Mouse (Mus musculus) hindbrain, embryonic 14.5 days (tissue): Measurements from ENCODE around the gene Rnf150. TPM values are rescaled to one million over a fixed set of nuclear protein-coding genes. Genes with fewer than 3 reads are reported as not detected.

Experiments used
- ATAC-seq: fragments of 200-750 bp; cut with Nextera tagmentation; 2 replicates; pipeline ENCODE4 v1.8.0; 2017; ENCODE audit warnings: moderate number of reproducible peaks, mild to moderate bottlenecking, moderate TSS enrichment, moderate library complexity; ENCODE audit not compliant: low FRiP score
- DNase-seq: peaks from one replicate; pipeline ENCODE4 v3.0.0-alpha.2; 2015; ENCODE audit warnings: low spot score
- H3K27ac ChIP-seq: fragments of 300-500 bp; sonication (generic); 2 replicates; pipeline ENCODE4 v1.5.1; 2014; ENCODE audit warnings: mild to moderate bottlenecking, moderate library complexity
- H3K27me3 ChIP-seq: fragments of 300-500 bp; sonication (generic); 2 replicates; pipeline ENCODE4 v1.6.1; 2014; ENCODE audit warnings: mild to moderate bottlenecking, low read length, mixed read lengths; ENCODE audit not compliant: control insufficient read depth, insufficient read depth
- H3K36me3 ChIP-seq: fragments of 300-500 bp; sonication (generic); replicated peaks from 2 replicates; pipeline ENCODE4 v1.6.1; 2014; ENCODE audit not compliant: control insufficient read depth, insufficient read depth
- H3K4me1 ChIP-seq: fragments of 300-500 bp; sonication (generic); replicated peaks from 2 replicates; pipeline ENCODE4 v1.6.1; 2014; ENCODE audit warnings: antibody characterized with exemption, low read length, mixed read lengths; ENCODE audit not compliant: control insufficient read depth, insufficient read depth
- H3K4me2 ChIP-seq: fragments of 300-500 bp; sonication (generic); replicated peaks from 2 replicates; pipeline ENCODE4 v1.6.1; 2014; ENCODE audit warnings: mild to moderate bottlenecking, moderate library complexity
- H3K4me3 ChIP-seq: fragments of 300-500 bp; sonication (generic); replicated peaks from 2 replicates; pipeline ENCODE4 v1.5.1; 2014; ENCODE audit warnings: mild to moderate bottlenecking, low read length
- H3K9ac ChIP-seq: fragments of 300-500 bp; sonication (generic); 2 replicates; pipeline ENCODE4 v1.6.1; 2014
- H3K9me3 ChIP-seq: fragments of 300-500 bp; sonication (generic); 2 replicates; pipeline ENCODE4 v1.6.1; 2016; ENCODE audit warnings: low read length; ENCODE audit not compliant: control insufficient read depth
- WGBS: fragments of 180-500 bp; shearing (Covaris S2); extraction: QIAGEN DNeasy Blood & Tissue Kit; methylation state at CpG from one replicate; pipeline ENCODE4 v1.1.7; 2014; 5-methylcytosine and 5-hydroxymethylcytosine counted together
- polyA plus RNA-seq: library from polyadenylated mRNA; unstranded; fragments of >200 nt; fragmentation: Nextera tagmentation; extraction: Ambion mirVana; gene quantifications from 2 replicates; pipeline ENCODE4 v1.2.1, GENCODE M21; 2014

Rnf150 gene
- polyA plus RNA-seq, 1 experiment from 2014 or later, result 2.3 TPM

GRCm38 (mm10) chr8:83011286-83011685 lies 148.1 kb downstream of the Rnf150 start:
- H3K9ac ChIP-seq, result no peak overlapping the region
- no peak for ATAC-seq
- 64% methylated on average over 2 of the region's 2 CpGs for WGBS

GRCm38 (mm10) chr8:83011758-83012157 lies 148.6 kb downstream of the Rnf150 start:
- Histone ChIP-seq H3K27me3 (no peaks in the 10 kb centered on the region), H3K9me3 (no peaks in the 10 kb centered on the region), H3K4me2 (no peak overlapping the region), H3K27ac (no peak overlapping the region), H3K36me3 (peaks cover 8% of the 10 kb centered on the region), H3K4me1 (no peaks in the 10 kb centered on the region), H3K9ac (no peak overlapping the region), H3K4me3 (no peak overlapping the region)
- DNase-seq, result no peak
- no peak for ATAC-seq
- 49% methylated on average over 5 of the region's 5 CpGs for WGBS

More at GRCm38 (mm10) chr8:83011286-83011685, 148.1 kb downstream of the Rnf150 start:
- DNase-seq, result no peak
- H3K4me3 ChIP-seq, result no peak overlapping the region
- no peak overlapping the region for H3K4me2 ChIP-seq
- no peaks in the 10 kb centered on the region for H3K27me3 ChIP-seq
- peaks cover 12% of the 10 kb centered on the region for H3K36me3 ChIP-seq
- H3K9me3 ChIP-seq, result no peaks in the 10 kb centered on the region
- no peak overlapping the region for H3K27ac ChIP-seq
- H3K4me1 ChIP-seq, result no peaks in the 10 kb centered on the region

GRCm38 (mm10) chr8:83028211-83028610 lies 165.1 kb downstream of the Rnf150 start:
- H3K27ac ChIP-seq, result no peak overlapping the region
- H3K27me3 ChIP-seq, result no peaks in the 10 kb centered on the region
- H3K9me3 ChIP-seq, result no peaks in the 10 kb centered on the region
- no peak overlapping the region for H3K4me3 ChIP-seq
- no peak overlapping the region for H3K9ac ChIP-seq
- H3K36me3 ChIP-seq, result no peaks in the 10 kb centered on the region
- no peak for DNase-seq
- ATAC-seq, result no peak
- WGBS, result 73% methylated on average over 2 of the region's 2 CpGs
- H3K4me2 ChIP-seq, result no peak overlapping the region
- no peaks in the 10 kb centered on the region for H3K4me1 ChIP-seq

- Histone ChIP-seq H3K9ac (no peak overlapping the region), H3K4me1 (no peaks in the 10 kb centered on the region), H3K27ac (no peak overlapping the region), H3K4me3 (no peak overlapping the region), H3K9me3 (no peaks in the 10 kb centered on the region), H3K27me3 (no peaks in the 10 kb centered on the region), H3K4me2 (no peak overlapping the region), H3K36me3 (0 out of 2 replicates have a peak, but pooled peaks cover 11% of the 10 kb centered on the region)
- ATAC-seq (no peak), DNase-seq (no peak)
- WGBS, result 67% methylated on average over 7 of the region's 7 CpGs
Measured at GRCm38 (mm10) chr8:83032800-83033199, 169.6 kb downstream of the Rnf150 start.

- H3K4me3 ChIP-seq, result no peak overlapping the region
- no peak overlapping the region for H3K27ac ChIP-seq
- no peak overlapping the region for H3K4me2 ChIP-seq
- H3K36me3 ChIP-seq, result 0 out of 2 replicates have a peak, but pooled peaks cover 11% of the 10 kb centered on the region
- ATAC-seq (no peak), DNase-seq (no peak)
- no peaks in the 10 kb centered on the region for H3K4me1 ChIP-seq
- H3K9me3 ChIP-seq, result no peaks in the 10 kb centered on the region
- 96% methylated on average over 5 of the region's 5 CpGs for WGBS
- no peaks in the 10 kb centered on the region for H3K27me3 ChIP-seq
- H3K9ac ChIP-seq, result no peak overlapping the region
Measured at GRCm38 (mm10) chr8:83035141-83035540, 172.0 kb downstream of the Rnf150 start.

GRCm38 (mm10) chr8:83036521-83037166 lies 173.5 kb downstream of the Rnf150 start:
- ATAC-seq, result no peak
- 87% methylated on average over 3 of the region's 3 CpGs for WGBS
- no peaks in the 10 kb centered on the region for H3K4me1 ChIP-seq
- no peak overlapping the region for H3K4me3 ChIP-seq
- no peak overlapping the region for H3K9ac ChIP-seq
- DNase-seq, result no peak
- 0 out of 2 replicates have a peak, but pooled peaks cover 11% of the 10 kb centered on the region for H3K36me3 ChIP-seq
- H3K27ac ChIP-seq, result no peak overlapping the region
- H3K27me3 ChIP-seq, result no peaks in the 10 kb centered on the region
- H3K9me3 ChIP-seq, result no peaks in the 10 kb centered on the region
- H3K4me2 ChIP-seq, result no peak overlapping the region

GRCm38 (mm10) chr8:83037321-83037720 lies 174.2 kb downstream of the Rnf150 start:
- DNase-seq, result no peak
- Histone ChIP-seq H3K4me2 (no peak overlapping the region), H3K27ac (no peak overlapping the region), H3K4me1 (no peaks in the 10 kb centered on the region), H3K4me3 (no peak overlapping the region), H3K9ac (no peak overlapping the region), H3K27me3 (no peaks in the 10 kb centered on the region), H3K36me3 (0 out of 2 replicates have a peak, but pooled peaks cover 11% of the 10 kb centered on the region), H3K9me3 (no peaks in the 10 kb centered on the region)
- no peak for ATAC-seq
- 100% methylated on average over 1 of the region's 1 CpGs for WGBS

GRCm38 (mm10) chr8:83038575-83038974 lies 175.4 kb downstream of the Rnf150 start:
- ATAC-seq (no peak), DNase-seq (no peak)
- no peaks in the 10 kb centered on the region for H3K4me1 ChIP-seq
- 0 out of 2 replicates have a peak, but pooled peaks cover 11% of the 10 kb centered on the region for H3K36me3 ChIP-seq
- H3K4me2 ChIP-seq, result no peak overlapping the region
- H3K9ac ChIP-seq, result no peak overlapping the region
- H3K27me3 ChIP-seq, result no peaks in the 10 kb centered on the region
- H3K4me3 ChIP-seq, result no peak overlapping the region
- no peak overlapping the region for H3K27ac ChIP-seq
- no peaks in the 10 kb centered on the region for H3K9me3 ChIP-seq
- 87% methylated on average over 10 of the region's 10 CpGs for WGBS

GRCm38 (mm10) chr8:83041440-83041839 lies 178.3 kb downstream of the Rnf150 start:
- ATAC-seq, result no peak
- no peak overlapping the region for H3K27ac ChIP-seq
- H3K4me1 ChIP-seq, result no peaks in the 10 kb centered on the region
- H3K4me3 ChIP-seq, result no peak overlapping the region
- H3K27me3 ChIP-seq, result no peaks in the 10 kb centered on the region
- no peak overlapping the region for H3K9ac ChIP-seq
- WGBS, result 83% methylated on average over 4 of the region's 4 CpGs
- DNase-seq, result no peak
- no peaks in the 10 kb centered on the region for H3K9me3 ChIP-seq
- H3K4me2 ChIP-seq, result no peak overlapping the region
- 0 out of 2 replicates have a peak, but pooled peaks cover 7% of the 10 kb centered on the region for H3K36me3 ChIP-seq
